Mouse (Mus musculus) granulocyte monocyte progenitor cell, adult 5-6 weeks (primary cell): ENCODE data around the gene Olfr292. TPM values are rescaled to one million over a fixed set of nuclear protein-coding genes. Genes with fewer than 3 reads are reported as not detected.

ENCODE experiments used
- ATAC-seq: replicated peaks from 2 replicates; pipeline ENCODE4 v1.8.0; 2016; ENCODE audit warnings: mild to moderate bottlenecking, moderate TSS enrichment, inconsistent platforms; ENCODE audit not compliant: poor library complexity, severe bottlenecking
- total RNA-seq, 2 experiments: library from RNA; stranded (forward) in 1 of 2; stranded (reverse) in 1 of 2; fragments of 200-712, 200-1000 nt in 1 of 2; fragments of >200 nt in 1 of 2; fragmentation: Nextera tagmentation in 1 of 2; gene quantifications; 2 replicates each; pipeline ENCODE4 v1.2.3; 2014 to 2017

Olfr292 gene
- total RNA-seq (2014; fragmentation: Nextera tagmentation) (not detected in 2 replicates), total RNA-seq (2017) (not detected in 2 replicates)

GRCm38 (mm10) chr7:86688030-86688429 is at the start of gene Olfr292:
Gene Olfr292 (plus strand): TSS chr7:86688330.
- no peak for ATAC-seq

DNA sequence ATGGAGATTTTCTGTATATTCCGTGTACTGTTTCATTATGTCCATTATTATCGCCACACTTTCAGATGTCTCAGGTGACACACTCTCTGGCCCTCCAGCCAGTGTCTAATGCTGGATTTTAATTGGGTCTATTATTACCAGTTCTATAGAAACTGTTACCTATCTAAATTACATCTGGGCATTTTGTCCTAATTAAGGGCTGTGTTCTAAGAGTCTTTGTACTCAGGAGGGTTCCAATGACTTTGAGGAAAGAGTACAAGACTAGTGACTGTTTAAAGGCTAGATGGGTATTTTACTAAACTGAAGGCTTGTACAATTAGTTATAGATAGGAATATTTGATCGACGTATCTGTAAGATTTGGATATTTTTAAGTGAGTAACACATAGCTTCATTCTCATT is 39.4 kb upstream of the Olfr292 start, which contains the start of gene Olfr293:
Gene Olfr293, plus strand, starts transcription at position 301 of the 400 bp plus-strand sequence.
- ATAC-seq: no peak

DNA sequence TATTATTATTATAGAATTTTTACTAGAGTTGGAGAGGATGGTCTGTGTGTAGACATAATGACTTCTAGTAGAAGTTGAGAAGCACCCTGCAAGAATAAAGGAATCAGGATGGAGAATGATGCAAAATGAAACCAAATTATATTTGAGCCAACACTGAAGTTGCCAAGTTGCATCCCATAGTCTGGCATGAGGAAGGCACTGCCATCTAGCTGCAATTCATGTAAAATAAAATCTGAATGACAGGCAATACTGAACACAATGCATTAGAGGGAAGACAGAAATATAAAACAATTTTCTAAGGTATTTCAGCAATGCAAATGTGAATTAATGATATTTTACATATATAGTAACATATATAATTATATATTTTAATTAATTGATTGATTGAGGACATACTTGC is 36.9 kb downstream of the Olfr292 start:
- ATAC-seq: no peak

Other genes starting within 250 kb of the Olfr292 start
- not detected in 2 replicates for gene Olfr299, start 228.4 kb upstream of the Olfr292 start, total RNA-seq (2014; fragmentation: Nextera tagmentation)
- not detected in 2 replicates for gene Olfr299, start 228.4 kb upstream of the Olfr292 start, total RNA-seq (2017)
- gene Olfr298, start 195.8 kb upstream of the Olfr292 start, total RNA-seq (2014; fragmentation: Nextera tagmentation): not detected in 2 replicates
- not detected in 2 replicates for gene Olfr298, start 195.8 kb upstream of the Olfr292 start, total RNA-seq (2017)
- gene Olfr297, start 168.4 kb upstream of the Olfr292 start, total RNA-seq (2014; fragmentation: Nextera tagmentation): not detected in 2 replicates
- not detected in 2 replicates for gene Olfr297, start 168.4 kb upstream of the Olfr292 start, total RNA-seq (2017)
- gene Olfr295, start 104.5 kb upstream of the Olfr292 start, total RNA-seq (2014; fragmentation: Nextera tagmentation): not detected in 2 replicates
- not detected in 2 replicates for gene Olfr295, start 104.5 kb upstream of the Olfr292 start, total RNA-seq (2017)
- gene Olfr294, start 71.7 kb upstream of the Olfr292 start, total RNA-seq (2014; fragmentation: Nextera tagmentation): not detected in 2 replicates
- gene Olfr294, start 71.7 kb upstream of the Olfr292 start, total RNA-seq (2017): not detected in 2 replicates
- gene Olfr293, start 39.3 kb upstream of the Olfr292 start, total RNA-seq (2014; fragmentation: Nextera tagmentation): not detected in 2 replicates
- gene Olfr293, start 39.3 kb upstream of the Olfr292 start, total RNA-seq (2017): not detected in 2 replicates
- gene Folh1, start 87.6 kb downstream of the Olfr292 start, total RNA-seq (2014; fragmentation: Nextera tagmentation): not detected in 2 replicates
- not detected in 2 replicates for gene Folh1, start 87.6 kb downstream of the Olfr292 start, total RNA-seq (2017)
- gene Vmn2r77, start 106.7 kb downstream of the Olfr292 start, total RNA-seq (2014; fragmentation: Nextera tagmentation): not detected in 2 replicates
- gene Vmn2r77, start 106.7 kb downstream of the Olfr292 start, total RNA-seq (2017): not detected in 2 replicates
- not detected in 2 replicates for gene Vmn2r78, start 226.8 kb downstream of the Olfr292 start, total RNA-seq (2014; fragmentation: Nextera tagmentation)
- not detected in 2 replicates for gene Vmn2r78, start 226.8 kb downstream of the Olfr292 start, total RNA-seq (2017)